Mouse (Mus musculus) olfactory bulb, adult 2 months (tissue): ENCODE data around the gene Babam2.

Source experiments
- CTCF ChIP-seq: fragments of 200-500 bp; IDR thresholded peaks from 2 replicates; pipeline ENCODE4 v1.5.1; 2012; ENCODE audit warnings: low read depth, mild to moderate bottlenecking, low read length, moderate library complexity; ENCODE audit not compliant: insufficient read depth
- POLR2A ChIP-seq: fragments of 200-500 bp; IDR thresholded peaks from 2 replicates; pipeline ENCODE4 v1.6.1; 2012; ENCODE audit warnings: mild to moderate bottlenecking, low read depth, low read length, moderate library complexity; ENCODE audit not compliant: insufficient read depth

DNA sequence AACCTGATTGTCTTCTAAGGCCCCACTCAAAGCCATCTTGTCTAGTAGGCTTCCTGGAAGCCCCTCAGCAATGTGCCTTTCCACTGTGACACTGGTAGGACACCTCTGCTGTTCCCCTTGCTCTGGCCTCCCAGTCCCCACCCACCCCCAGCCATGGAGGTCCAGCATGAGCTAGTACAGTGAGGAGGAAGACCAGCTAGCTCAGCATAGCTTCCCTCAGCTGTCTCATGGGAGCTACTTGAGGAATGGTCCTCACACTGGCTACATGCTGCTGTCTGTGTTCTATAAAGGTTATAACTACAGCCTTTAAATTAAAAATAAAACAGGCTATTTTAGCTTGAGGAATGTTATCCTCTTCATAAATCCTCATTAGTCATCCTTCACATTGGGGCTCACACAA lies 346.5 kb downstream of the Babam2 start:
- TF ChIP-seq CTCF (no peak), POLR2A (no peak)
